Mouse (Mus musculus): ENCODE measurements around the gene Tmem131. TPM values are rescaled to one million over a fixed set of nuclear protein-coding genes. Genes with fewer than 3 reads are reported as not detected.

The Tmem131 gene
- polyA plus RNA-seq, 1 experiment from 2014 or later, result 6.2 TPM

DNA sequence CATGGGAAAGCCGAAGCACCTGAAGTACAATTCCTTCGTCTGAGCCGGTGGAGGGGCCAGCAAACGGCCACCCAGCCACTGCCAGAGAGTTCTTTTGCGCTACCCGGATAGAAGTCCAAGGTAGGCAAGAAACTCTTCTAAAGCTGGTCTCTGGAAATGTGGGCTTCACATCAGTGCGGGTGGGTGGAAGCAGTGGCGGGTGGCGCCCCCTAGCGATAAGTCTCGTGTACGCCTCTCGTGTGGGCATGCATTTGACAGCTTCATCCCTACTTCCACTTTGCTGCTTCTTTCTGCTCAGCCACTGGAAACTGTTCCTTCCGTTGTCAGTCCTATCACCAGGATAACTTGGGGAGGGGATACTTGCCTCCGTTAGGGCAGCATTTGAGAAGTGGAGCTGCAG, 197.0 kb downstream of the Tmem131 start:
- no peak for ATAC-seq (replicated peaks; ENCODE audit: insufficient number of reproducible peaks, insufficient read depth, low FRiP score, low read depth)
- no peak overlapping the region for H3K4me3 ChIP-seq
- no peaks in the 10 kb centered on the region for H3K36me3 ChIP-seq
- 43% methylated on average over 15 of the region's 15 CpGs for WGBS
- peaks cover 16% of the 10 kb centered on the region for H3K27me3 ChIP-seq
- H3K4me1 ChIP-seq (replicated peaks), result peaks cover 7% of the 10 kb centered on the region; the same call in 1 of the 2 replicates
- H3K9me3 ChIP-seq (replicated peaks), result no peaks in the 10 kb centered on the region
- H3K4me2 ChIP-seq, result no peak overlapping the region
- no peak overlapping the region for H3K9ac ChIP-seq
- H3K27ac ChIP-seq, result no peak overlapping the region

DNA sequence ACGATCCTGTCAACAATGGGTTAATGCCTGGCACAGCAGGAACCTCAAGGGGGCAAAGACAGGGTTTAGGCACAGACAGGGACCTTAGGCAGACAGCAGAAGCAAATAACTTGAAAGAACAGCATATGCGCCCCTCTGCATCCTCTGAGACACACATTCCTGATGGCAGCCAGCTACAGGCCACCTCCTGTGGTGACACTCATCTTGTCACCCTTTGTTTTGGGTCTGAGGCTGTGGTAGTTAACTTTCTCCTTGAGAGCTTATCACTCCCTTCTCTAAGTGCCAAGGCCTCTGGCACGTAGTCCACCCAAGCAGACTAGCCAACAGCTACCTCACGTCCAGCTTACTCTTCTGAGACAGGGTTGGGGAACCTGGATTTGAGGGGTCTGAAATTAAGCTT, 197.8 kb downstream of the Tmem131 start:
- H3K4me3 ChIP-seq, result no peak overlapping the region
- peaks cover 16% of the 10 kb centered on the region for H3K27me3 ChIP-seq
- no peak overlapping the region for H3K4me2 ChIP-seq
- no peak overlapping the region for H3K9ac ChIP-seq
- 42% methylated on average over 4 of the region's 4 CpGs for WGBS
- H3K4me1 ChIP-seq (replicated peaks), result peaks cover 7% of the 10 kb centered on the region; the same call in 1 of the 2 replicates
- no peaks in the 10 kb centered on the region for H3K9me3 ChIP-seq (replicated peaks)
- H3K27ac ChIP-seq, result no peak overlapping the region
- no peaks in the 10 kb centered on the region for H3K36me3 ChIP-seq
- no peak for ATAC-seq (replicated peaks; ENCODE audit: insufficient number of reproducible peaks, insufficient read depth, low FRiP score, low read depth)

DNA sequence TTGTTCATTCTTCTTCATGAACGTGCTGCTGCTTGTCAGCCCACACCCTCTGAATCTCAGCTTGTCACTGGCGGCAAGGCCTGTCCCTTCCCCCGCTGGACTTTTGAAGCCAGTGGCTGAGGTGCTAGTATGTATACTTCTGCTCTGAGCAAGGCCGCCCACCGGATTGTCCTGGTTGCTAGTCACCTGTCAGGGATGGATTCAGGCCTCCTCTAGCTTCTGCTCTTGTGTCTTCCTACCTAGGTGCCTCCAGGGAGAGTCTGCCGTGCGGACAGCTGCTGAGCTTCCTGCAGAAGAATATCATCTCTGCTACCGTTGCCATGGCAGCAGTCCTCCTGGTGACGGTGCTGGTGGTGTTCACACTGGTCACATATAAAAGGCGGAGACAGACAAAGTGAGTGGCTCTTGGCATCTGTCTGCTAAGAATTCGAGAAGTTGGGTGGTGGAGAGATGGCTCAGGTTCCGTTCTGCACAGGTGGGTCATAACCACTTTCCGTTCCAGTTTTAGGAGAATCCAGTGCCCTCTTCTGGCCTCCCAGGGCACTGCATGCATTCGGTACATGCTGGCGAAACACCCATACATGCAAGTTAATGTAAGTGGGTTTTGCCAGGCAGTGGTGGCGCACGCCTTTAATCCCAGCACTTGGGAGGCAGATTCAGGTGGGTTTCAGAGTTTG, 199.1 kb downstream of the Tmem131 start:
- H3K27ac ChIP-seq, result no peak overlapping the region
- H3K9ac ChIP-seq, result no peak overlapping the region
- peaks cover 7% of the 10 kb centered on the region; the same call in 1 of the 2 replicates for H3K4me1 ChIP-seq (replicated peaks)
- ATAC-seq (replicated peaks; ENCODE audit: insufficient number of reproducible peaks, insufficient read depth, low FRiP score, low read depth), result no peak
- 27% methylated on average over 17 of the region's 17 CpGs for WGBS
- no peaks in the 10 kb centered on the region for H3K9me3 ChIP-seq (replicated peaks)
- peak overlapping the region; percentile 51 for H3K4me2 ChIP-seq
- H3K4me3 ChIP-seq, result 0 out of 2 replicates have a peak overlapping the region, but pooled peaks have one; percentile 10
- H3K36me3 ChIP-seq, result no peaks in the 10 kb centered on the region
- peaks cover 16% of the 10 kb centered on the region for H3K27me3 ChIP-seq

DNA sequence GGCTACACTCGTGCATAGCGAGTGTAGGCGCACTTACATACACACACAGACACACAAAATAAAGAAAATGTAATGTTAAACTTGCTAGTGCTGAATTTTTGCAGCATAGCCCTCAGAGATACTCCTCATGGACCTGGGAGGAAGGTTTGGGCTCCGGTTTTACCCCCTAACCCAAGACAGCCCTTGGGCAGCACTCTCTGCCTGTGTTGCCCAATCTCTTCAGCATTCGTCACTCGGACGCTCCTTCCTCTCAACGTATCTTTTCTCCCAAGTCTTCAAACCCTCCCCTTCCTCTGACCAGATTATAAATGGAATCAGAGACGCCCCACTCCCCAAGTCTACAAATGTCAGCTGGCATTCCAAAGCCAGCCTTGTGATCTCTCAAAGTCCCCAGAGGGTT, 200.4 kb downstream of the Tmem131 start:
- Histone ChIP-seq H3K4me2 (no peak overlapping the region), H3K9me3 (replicated peaks) (no peaks in the 10 kb centered on the region), H3K9ac (no peak overlapping the region), H3K27ac (no peak overlapping the region), H3K27me3 (peaks cover 16% of the 10 kb centered on the region), H3K36me3 (no peaks in the 10 kb centered on the region), H3K4me1 (replicated peaks) (peaks cover 7% of the 10 kb centered on the region; the same call in 1 of the 2 replicates), H3K4me3 (no peak overlapping the region)
- no peak for ATAC-seq (replicated peaks; ENCODE audit: insufficient number of reproducible peaks, insufficient read depth, low FRiP score, low read depth)
- WGBS, result 61% methylated on average over 9 of the region's 9 CpGs

Other genes with a start within 250 kb of the Tmem131 start
- 0.18 and 0.24 TPM in 2 replicates for gene 4933424G06Rik, start 233.5 kb downstream of the Tmem131 start, polyA plus RNA-seq (2015; fragmentation: Nextera tagmentation; extraction: Ambion mirVana)
- gene Actr1b, start 229.2 kb downstream of the Tmem131 start, polyA plus RNA-seq (2015; fragmentation: Nextera tagmentation; extraction: Ambion mirVana), result 73.4 and 88.4 TPM in 2 replicates
- 0.47 and 2.9 TPM in 2 replicates for gene Zap70, start 181.9 kb downstream of the Tmem131 start, polyA plus RNA-seq (2015; fragmentation: Nextera tagmentation; extraction: Ambion mirVana)
- 0.23 and 0.29 TPM in 2 replicates for gene Vwa3b, start 82.9 kb upstream of the Tmem131 start, polyA plus RNA-seq (2015; fragmentation: Nextera tagmentation; extraction: Ambion mirVana)

All from heart, embryonic 15.5 days (tissue).